Mouse (Mus musculus) left cerebral cortex, adult 9 months (tissue): ENCODE data around the gene Adra2b.

Experiments used
- DNase-seq, 2 experiments: peaks; one replicate each; pipeline ENCODE4 v3.0.0; 2022; ENCODE audit warnings: low spot score in 2 of 2

Adra2b gene

GRCm38 (mm10) chr2:127362459-127363281 is at the start of gene Adra2b:
Gene Adra2b (plus strand): TSS chr2:127363208.
- DNase-seq: peak; percentile 30 to 81

GRCm38 (mm10) chr2:127313878-127314277 is 49.1 kb upstream of the Adra2b start:
- DNase-seq: no peak

- DNase-seq: no peak
These were observed 48.4 kb upstream of the Adra2b start for GRCm38 (mm10) chr2:127314467-127315154.

GRCm38 (mm10) chr2:127315155-127315470 is 47.9 kb upstream of the Adra2b start:
- DNase-seq: no peak

- DNase-seq: no peak
These were observed 46.6 kb upstream of the Adra2b start for GRCm38 (mm10) chr2:127316431-127316830.

- no peak for DNase-seq
These were observed 44.9 kb upstream of the Adra2b start for GRCm38 (mm10) chr2:127318136-127318535.

- DNase-seq: no peak
These were observed 43.9 kb upstream of the Adra2b start for GRCm38 (mm10) chr2:127319071-127319470.

- no peak for DNase-seq
These were observed 40.2 kb upstream of the Adra2b start for GRCm38 (mm10) chr2:127322671-127323285.

GRCm38 (mm10) chr2:127323667-127324066 is 39.3 kb upstream of the Adra2b start:
- DNase-seq: no peak

- no peak for DNase-seq
These were observed 38.6 kb upstream of the Adra2b start for GRCm38 (mm10) chr2:127324456-127324855.

GRCm38 (mm10) chr2:127328090-127328851 is 34.7 kb upstream of the Adra2b start:
- no peak for DNase-seq

GRCm38 (mm10) chr2:127332807-127333570 is 30.0 kb upstream of the Adra2b start:
- peak in 1 of 2 experiments; percentile 5 for DNase-seq

- no peak for DNase-seq
These were observed 28.9 kb upstream of the Adra2b start for GRCm38 (mm10) chr2:127333945-127334603.

- DNase-seq: no peak
These were observed 27.9 kb upstream of the Adra2b start for GRCm38 (mm10) chr2:127335078-127335541.

- peak in 1 of 2 experiments; percentile 55 for DNase-seq
These were observed 27.1 kb upstream of the Adra2b start, which contains the start of gene Dusp2 for GRCm38 (mm10) chr2:127335767-127336496. Gene Dusp2 (plus strand): TSS chr2:127336159.

- no peak for DNase-seq
These were observed 26.5 kb upstream of the Adra2b start for GRCm38 (mm10) chr2:127336497-127336832.

GRCm38 (mm10) chr2:127336885-127337284 is 26.1 kb upstream of the Adra2b start:
- no peak for DNase-seq

- no peak for DNase-seq
These were observed 25.5 kb upstream of the Adra2b start for GRCm38 (mm10) chr2:127337531-127337930.

GRCm38 (mm10) chr2:127338012-127338411 is 25.0 kb upstream of the Adra2b start:
- DNase-seq: no peak

GRCm38 (mm10) chr2:127338416-127338815 is 24.6 kb upstream of the Adra2b start, which contains the start of gene Astl:
Gene Astl (plus strand): TSS chr2:127338639.
- no peak for DNase-seq
